Mouse (Mus musculus): ENCODE data around the gene Nme9.

The Nme9 gene

GRCm38 (mm10) chr9:99480764-99481163 is 29.5 kb downstream of the Nme9 start:
- no peak for DNase-seq (ENCODE audit: low spot score)

DNA sequence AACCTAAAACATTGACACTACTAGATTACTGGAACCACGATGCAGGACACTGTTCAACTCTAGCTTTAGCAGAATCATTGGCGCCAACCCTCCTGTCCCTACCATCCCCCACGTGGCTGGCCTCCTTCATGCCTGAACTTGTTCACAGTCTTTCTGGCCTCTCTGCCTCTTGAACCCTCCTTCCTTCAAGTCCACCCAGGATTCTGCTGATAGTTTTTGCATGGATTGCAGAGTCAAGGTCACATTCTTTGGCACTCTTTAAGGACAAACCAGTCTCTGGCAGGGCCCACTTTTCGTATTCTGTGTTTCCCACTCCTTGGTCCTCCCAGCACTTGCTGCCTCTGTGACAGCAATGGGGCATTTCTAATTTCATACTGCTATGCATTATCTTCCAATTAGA is 31.9 kb downstream of the Nme9 start:
- no peak for DNase-seq (ENCODE audit: low spot score)

DNA sequence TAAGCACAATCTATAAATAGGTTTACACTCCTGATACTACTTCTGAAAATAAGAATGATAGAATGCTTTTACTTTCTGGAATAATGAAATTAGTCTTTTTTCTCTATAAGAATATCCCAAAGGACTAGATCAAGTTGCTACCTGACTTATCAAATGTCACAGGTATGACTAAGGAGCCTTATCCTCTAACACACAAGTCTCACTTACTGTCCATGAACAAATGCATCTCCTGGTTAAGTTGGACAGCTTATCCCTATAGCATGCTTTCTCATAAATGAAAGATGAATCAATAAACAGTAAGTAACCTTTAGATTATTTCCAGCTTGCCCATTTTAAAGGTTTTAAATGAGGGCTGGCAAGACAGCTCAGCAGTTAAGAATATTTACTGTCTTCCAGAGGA is 33.4 kb downstream of the Nme9 start:
- no peak for DNase-seq (ENCODE audit: low spot score)

- no peak for DNase-seq (ENCODE audit: low spot score)
These were observed 33.9 kb downstream of the Nme9 start for GRCm38 (mm10) chr9:99485144-99485543.

GRCm38 (mm10) chr9:99487126-99487695 is 35.9 kb downstream of the Nme9 start:
- no peak for DNase-seq (ENCODE audit: low spot score)

- DNase-seq (ENCODE audit: low spot score), result no peak
These were observed 36.6 kb downstream of the Nme9 start for GRCm38 (mm10) chr9:99487841-99488240.

DNA sequence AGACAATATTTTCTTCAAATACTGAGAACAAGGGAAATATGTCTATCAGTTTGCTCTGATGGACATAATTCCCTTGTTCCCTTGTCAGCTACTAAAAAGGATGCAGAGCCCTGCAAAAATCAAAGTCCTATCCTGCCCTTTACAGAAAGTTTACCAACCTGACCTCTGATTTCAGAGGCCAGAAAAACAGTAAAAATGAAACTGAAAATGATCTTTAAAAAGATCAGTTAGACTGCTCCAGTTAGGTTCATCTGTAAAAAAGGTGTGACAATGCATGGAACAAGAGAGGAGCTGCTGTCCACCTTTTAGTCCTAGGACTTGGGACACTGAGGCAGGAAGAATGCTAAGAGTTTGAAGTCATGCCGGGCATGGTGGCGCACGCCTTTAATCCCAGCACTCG is 39.8 kb downstream of the Nme9 start:
- DNase-seq (ENCODE audit: low spot score), result no peak

GRCm38 (mm10) chr9:99492634-99493200 is 41.4 kb downstream of the Nme9 start:
- no peak for DNase-seq (ENCODE audit: low spot score)

GRCm38 (mm10) chr9:99499336-99499735 is 48.1 kb downstream of the Nme9 start:
- no peak for DNase-seq (ENCODE audit: low spot score)

DNA sequence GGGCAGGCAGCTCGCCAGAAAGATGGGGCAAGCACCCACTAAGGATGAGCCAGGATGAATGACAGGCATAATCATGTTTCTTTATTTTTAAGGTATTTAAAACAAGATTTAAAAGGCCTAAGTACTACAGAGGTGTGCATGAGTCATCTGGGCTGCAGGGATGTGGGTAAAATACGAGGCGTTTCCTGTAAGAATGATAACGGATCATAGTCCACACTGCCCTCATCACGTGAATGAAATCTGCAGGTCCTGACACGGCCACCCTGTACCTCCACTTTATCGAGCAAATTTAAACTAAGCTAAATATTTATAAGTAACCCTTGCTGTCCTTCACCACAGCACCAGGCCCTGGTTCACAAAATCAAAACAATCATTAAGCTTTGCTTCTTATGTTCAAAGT is 54.6 kb downstream of the Nme9 start:
- DNase-seq (ENCODE audit: low spot score), result no peak

Data from MN1 (cell line).